Comparison of ENCODE assay signal across 9 mouse cellular contexts in the genomic region with DNA sequence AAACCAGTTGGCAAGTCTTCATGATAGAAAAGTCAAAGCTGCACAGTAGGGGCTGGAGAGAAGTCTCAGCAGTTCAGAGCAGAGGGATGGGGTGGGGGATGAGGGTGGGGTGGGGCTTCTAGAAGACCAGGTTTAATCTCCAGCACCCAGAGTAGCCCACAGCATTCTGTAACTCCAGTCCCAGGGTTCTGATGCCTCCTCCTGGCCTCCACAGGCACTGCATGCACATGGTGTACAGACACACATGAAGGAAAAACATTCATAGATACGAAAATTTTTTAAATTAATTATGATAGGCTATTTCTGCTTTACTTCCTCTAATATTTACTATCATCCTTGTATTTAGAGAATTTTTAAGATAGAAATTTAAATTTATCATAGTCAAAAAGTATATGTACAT.
DNase-seq lines count a peak whose midpoint lies in the region; ATAC-seq lines count a peak whose summit lies in the region.
"Had no signal": no experiment of that assay in that cellular context is flagged by ENCODE, and none has a peak within 500 bp of the region (broad histone marks: within the 10 kb centered on the region; RNA-seq: fewer than 3 reads in every experiment).

No protein-coding gene starts in this region.

- WGBS in limb, embryonic 11.5 days: 90% methylated on average over 1 of the region's 1 CpGs
- 85% methylated on average over 1 of the region's 1 CpGs for WGBS in limb, embryonic 10.5 days

- H3K27ac ChIP-seq in limb, embryonic 11.5 days (replicated peaks; ENCODE audit: low read depth, low read length): no peak overlapping the region
- no peak overlapping the region for H3K27ac ChIP-seq in limb, embryonic 10.5 days
- H3K27ac ChIP-seq: limb, embryonic 12.5 days had no signal

- H3K27me3 ChIP-seq in limb, embryonic 11.5 days (ENCODE audit: control insufficient read depth, insufficient read depth, low read length): no peaks in the 10 kb centered on the region
- no peaks in the 10 kb centered on the region for H3K27me3 ChIP-seq in limb, embryonic 10.5 days (ENCODE audit: low read depth, poor library complexity, severe bottlenecking)
- H3K27me3 ChIP-seq: limb, embryonic 12.5 days had no signal

- no peak overlapping the region for H3K4me3 ChIP-seq in limb, embryonic 11.5 days (ENCODE audit: low read depth, low read length)
- no peak overlapping the region for H3K4me3 ChIP-seq in limb, embryonic 10.5 days
- H3K4me3 ChIP-seq: limb, embryonic 12.5 days had no signal

- DNase-seq in cerebellum, postnatal 10 days: peak; percentile 45 to 55
- DNase-seq in limb, embryonic 11.5 days (ENCODE audit: low spot score): peak; percentile 35
- no peak for DNase-seq in limb, embryonic 10.5 days (ENCODE audit: low spot score)
- DNase-seq in c-Kit-positive CD71-positive TER-119-positive erythroid progenitor cells, embryonic 14.5 days (ENCODE audit: low spot score): peak; percentile 13
- peak; percentile 32 for DNase-seq in retina, postnatal 1 day
- no peak for DNase-seq in spleen, adult 18-20 months
- DNase-seq in cerebellum, adult 9-11 months: no peak

- no peak for ATAC-seq in cerebellum, adult (ENCODE audit: insufficient number of reproducible peaks, low FRiP score, low TSS enrichment)
- ATAC-seq in limb, embryonic 11.5 days (ENCODE audit: insufficient number of reproducible peaks, low FRiP score, low TSS enrichment, low read depth): no peak

- H3K9ac ChIP-seq in limb, embryonic 11.5 days (ENCODE audit: low read length): no peak overlapping the region
- H3K9ac ChIP-seq: limb, embryonic 12.5 days had no signal

- H3K4me1 ChIP-seq in limb, embryonic 11.5 days (ENCODE audit: control insufficient read depth, insufficient read depth, low read length): no peaks in the 10 kb centered on the region
- no peaks in the 10 kb centered on the region for H3K4me1 ChIP-seq in limb, embryonic 10.5 days

- no peaks in the 10 kb centered on the region for H3K9me3 ChIP-seq in limb, embryonic 11.5 days (ENCODE audit: control insufficient read depth, low read length)
- H3K9me3 ChIP-seq in limb, embryonic 10.5 days (replicated peaks): no peaks in the 10 kb centered on the region
- H3K9me3 ChIP-seq: limb, embryonic 12.5 days had no signal

- no peaks in the 10 kb centered on the region for H3K36me3 ChIP-seq in limb, embryonic 11.5 days (ENCODE audit: control insufficient read depth, insufficient read depth, low read length)
- peaks cover 19% of the 10 kb centered on the region for H3K36me3 ChIP-seq in limb, embryonic 10.5 days

- no peak overlapping the region for H3K4me2 ChIP-seq in limb, embryonic 11.5 days (ENCODE audit: low read depth, severe bottlenecking)
- H3K4me2 ChIP-seq: limb, embryonic 12.5 days had no signal

Comparison
In these comparisons a context has a peak if more than half of its experiments do, and no peak if none do; other contexts are left out.
1. DNase-seq: peak in cerebellum, postnatal 10 days (2 of 2), limb, embryonic 11.5 days (single experiment), c-Kit-positive CD71-positive TER-119-positive erythroid progenitor cells, embryonic 14.5 days (single experiment) and retina, postnatal 1 day (single experiment); none in limb, embryonic 10.5 days (single experiment), spleen, adult 18-20 months (0 of 2) and cerebellum, adult 9-11 months (single experiment).